Mouse (Mus musculus): ENCODE results near the gene Rcan3. TPM values are rescaled to one million over a fixed set of nuclear protein-coding genes. Genes with fewer than 3 reads are reported as not detected.
A peak's percentile ranks its signal among the peaks of the same experiment; 100 is the strongest.

The Rcan3 gene
- 18.7 and 20.4 TPM in 2 replicates for polyA plus RNA-seq (2012; rRNA removed)

DNA sequence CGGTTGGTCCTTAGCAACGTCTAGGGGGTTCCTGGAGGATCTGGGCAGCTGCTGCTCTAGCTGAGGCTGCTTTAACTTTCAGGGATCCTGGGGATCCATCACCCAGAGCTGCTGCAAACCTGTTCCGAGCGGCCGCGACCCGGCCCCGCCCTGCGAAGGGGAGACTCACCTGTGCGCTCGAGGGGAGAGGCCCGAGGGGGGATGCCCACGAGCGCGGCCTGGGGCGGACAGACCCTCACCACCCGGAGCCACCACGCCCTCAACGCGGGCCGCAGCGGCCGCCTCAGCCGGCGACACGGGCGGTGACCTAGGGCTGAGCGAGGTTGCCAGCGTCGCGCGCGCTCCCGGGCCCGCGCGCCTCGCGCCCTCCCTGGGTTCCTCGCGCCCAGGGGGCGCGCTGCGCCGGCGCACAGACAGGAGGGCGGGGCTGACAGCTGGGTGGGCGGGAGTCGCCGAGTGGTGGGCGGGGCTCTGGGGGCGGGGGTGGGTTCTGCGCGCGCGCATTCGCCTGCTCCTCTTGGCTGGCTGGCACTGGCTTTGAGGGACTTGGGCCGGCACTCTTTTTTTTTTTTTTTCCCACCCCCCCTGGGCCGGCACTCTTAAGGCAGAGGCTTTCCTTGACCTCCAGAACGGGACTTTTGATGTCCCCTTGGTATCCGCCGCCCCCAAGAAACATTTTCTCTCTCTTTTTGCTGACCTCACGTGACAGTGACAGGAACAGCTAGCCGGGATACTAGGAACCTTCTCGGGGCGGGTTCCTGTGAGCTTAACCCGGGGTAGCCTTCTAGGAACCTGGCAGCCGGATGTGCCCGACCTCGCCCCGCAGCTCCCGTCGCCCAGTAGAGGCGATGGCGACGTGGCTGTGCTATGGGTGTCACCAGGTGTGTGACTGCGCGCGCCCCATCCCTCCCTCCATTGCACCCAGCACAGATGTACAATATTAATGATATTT, at the start of gene Rcan3:
Gene Rcan3 (minus strand): TSS at position 411 of the 952 bp plus-strand sequence.
- DNase-seq (ENCODE audit: low spot score): peak; percentile 69

- no peak for DNase-seq (ENCODE audit: low spot score)
These were observed 46.7 kb upstream of the Rcan3 start for GRCm38 (mm10) chr4:135480370-135480769.

DNA sequence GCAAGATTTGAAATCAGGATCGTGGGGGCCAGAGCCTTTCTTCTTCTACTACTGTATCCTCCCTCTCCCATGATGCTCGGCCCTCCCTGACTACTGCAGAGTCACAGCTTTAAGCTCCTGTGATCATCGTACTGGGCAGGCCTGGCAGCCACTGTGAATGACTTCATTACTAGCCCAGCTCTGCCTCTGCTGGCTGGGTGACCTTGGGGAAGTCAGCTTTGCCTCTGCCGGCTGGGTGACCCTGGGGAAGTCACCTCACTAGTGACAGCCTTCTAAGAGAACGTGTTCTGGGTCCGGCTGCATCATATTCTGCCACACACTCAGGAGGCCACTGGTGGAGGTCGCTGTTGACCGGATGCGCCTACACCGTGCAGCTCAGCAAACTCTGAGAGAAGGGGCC, 44.2 kb upstream of the Rcan3 start:
- DNase-seq (ENCODE audit: low spot score): no peak

GRCm38 (mm10) chr4:135463406-135463805, 29.8 kb upstream of the Rcan3 start:
- DNase-seq (ENCODE audit: low spot score): no peak

GRCm38 (mm10) chr4:135453572-135453971, 19.9 kb upstream of the Rcan3 start:
- DNase-seq (ENCODE audit: low spot score): no peak

GRCm38 (mm10) chr4:135453164-135453563, 19.5 kb upstream of the Rcan3 start:
- no peak for DNase-seq (ENCODE audit: low spot score)

DNA sequence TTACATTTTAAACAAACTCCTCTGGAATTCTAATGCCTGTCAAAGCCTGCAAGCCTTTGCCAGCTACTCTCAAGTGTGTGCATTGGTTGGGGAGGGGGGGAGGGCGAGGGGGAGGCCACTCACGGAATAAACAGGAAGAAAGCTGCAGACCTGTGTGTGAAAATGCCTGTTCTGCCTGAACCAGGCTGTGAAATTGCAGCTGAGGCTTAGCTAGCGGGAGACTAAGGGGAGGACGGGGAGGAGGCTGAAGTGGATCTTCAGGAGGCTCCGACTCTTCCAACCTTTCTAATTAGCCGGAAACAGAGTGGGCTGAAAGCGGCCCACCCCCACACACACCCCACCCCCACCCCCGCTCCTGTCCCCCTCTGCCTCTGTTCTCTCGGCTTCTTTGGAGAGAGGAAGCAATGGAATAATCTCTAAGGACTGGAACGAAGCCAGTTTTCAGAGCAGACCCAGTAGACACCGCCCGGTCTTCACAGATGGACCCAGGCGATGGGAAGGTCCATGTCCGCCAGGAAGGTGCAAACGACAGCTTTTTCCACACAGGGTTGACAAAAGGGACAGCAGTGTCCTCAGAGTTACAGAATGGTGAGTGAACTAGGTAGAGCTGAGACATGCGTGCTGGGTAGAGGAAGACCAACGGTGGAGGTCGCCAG, 17.8 kb upstream of the Rcan3 start:
- no peak for DNase-seq (ENCODE audit: low spot score)

DNA sequence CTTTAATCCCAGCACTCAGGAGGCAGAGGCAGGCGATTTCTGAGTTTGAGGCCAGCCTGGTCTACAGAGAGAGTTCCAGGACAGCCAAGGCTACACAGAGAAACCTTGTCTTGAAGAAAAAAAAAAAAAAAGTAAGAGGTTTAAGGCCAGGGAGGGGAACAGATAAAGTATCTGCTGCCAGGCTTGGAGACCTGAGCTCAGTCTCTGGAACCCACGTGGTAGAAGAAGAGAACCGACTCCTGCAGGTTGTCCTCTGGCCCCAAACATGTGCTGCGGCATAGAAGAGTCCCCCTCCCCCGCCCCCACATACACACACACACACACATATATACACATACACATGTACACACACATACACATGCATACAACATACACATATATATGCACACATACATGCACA, 8.8 kb upstream of the Rcan3 start:
- DNase-seq (ENCODE audit: low spot score): no peak

- no peak for DNase-seq (ENCODE audit: low spot score)
These were observed 6.4 kb upstream of the Rcan3 start for GRCm38 (mm10) chr4:135439904-135440522.

- no peak for DNase-seq (ENCODE audit: low spot score)
These were observed 5.6 kb upstream of the Rcan3 start for GRCm38 (mm10) chr4:135439188-135439647.

- DNase-seq (ENCODE audit: low spot score): no peak
These were observed 4.3 kb upstream of the Rcan3 start for GRCm38 (mm10) chr4:135437924-135438323.

DNA sequence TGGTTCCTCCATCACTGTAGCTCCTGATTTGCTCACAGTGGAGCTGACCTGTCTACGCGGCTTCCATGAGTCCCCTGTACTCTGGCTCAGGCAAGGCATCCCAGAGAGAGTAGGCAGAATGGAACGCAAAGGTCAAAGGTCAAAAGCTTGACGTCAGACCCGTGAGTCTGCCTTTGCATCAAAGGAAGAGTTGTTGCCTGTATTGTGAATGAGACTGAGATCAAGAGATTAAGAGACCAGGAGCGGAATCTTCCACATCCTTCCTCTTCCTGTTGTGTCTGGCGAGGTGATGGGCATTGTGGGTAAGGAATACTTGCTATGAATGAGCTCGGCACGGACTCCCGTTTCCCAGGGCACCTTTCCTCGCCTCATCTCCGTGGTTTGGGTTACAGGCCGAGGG, 2.6 kb upstream of the Rcan3 start:
- no peak for DNase-seq (ENCODE audit: low spot score)

DNA sequence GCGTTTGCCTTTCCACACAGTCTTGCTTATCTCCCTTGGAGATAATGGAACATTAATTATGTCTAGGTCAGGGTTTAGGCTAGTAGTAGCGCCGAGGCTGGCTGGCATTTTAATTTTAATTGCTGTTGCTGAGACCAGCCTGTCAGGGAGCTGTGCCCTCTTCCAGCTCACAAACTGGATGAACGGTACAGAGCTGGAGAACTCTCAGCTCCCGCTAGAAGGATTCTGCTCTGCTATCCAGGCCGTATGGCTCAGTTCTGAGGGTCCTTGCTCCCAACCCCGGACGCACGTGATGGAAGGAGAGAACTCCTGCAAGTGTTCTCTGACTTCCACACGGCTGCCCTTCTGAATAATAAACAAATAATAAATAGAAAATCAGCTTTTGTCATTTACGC, 739 bp upstream of the Rcan3 start:
- DNase-seq (ENCODE audit: low spot score): no peak

GRCm38 (mm10) chr4:135433086-135433442, 589 bp downstream of the Rcan3 start:
- no peak for DNase-seq (ENCODE audit: low spot score)

DNA sequence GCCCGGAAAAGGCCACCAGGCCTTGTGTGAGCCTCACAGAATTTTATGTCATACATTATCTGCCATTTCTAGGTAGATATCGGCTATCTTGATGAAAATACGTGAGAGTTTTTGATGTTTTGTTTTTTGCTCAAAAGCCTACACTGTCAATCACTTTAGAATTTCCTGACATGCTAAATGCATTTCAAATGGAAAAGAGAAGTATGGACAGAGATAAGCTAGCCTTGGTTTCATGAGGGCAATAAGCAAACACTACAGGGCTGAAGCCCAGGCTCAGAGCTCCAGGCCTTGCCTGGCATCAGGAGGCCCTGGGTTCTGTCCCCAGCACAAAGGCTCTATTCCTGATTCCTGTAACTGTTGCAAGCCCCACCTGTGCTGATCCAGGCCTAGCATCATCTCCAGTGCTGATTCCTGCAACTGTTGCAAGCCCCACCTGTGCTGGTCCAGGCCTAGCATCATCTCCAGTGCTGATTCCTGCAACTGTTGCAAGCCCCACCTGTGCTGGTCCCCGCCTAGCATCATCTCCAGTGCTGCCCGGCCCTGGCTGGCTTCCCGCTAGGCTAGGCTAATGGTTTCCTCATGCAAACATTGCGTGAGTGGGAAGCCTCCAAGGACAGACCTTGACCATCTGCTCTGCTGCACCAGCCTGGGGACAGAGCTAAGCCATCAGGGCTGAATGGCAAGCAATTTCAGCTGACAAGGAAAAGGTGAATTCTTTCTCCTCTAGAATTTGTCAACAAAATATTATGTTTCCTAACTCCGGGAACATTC, 3.5 kb downstream of the Rcan3 start:
- DNase-seq (ENCODE audit: low spot score): no peak

DNA sequence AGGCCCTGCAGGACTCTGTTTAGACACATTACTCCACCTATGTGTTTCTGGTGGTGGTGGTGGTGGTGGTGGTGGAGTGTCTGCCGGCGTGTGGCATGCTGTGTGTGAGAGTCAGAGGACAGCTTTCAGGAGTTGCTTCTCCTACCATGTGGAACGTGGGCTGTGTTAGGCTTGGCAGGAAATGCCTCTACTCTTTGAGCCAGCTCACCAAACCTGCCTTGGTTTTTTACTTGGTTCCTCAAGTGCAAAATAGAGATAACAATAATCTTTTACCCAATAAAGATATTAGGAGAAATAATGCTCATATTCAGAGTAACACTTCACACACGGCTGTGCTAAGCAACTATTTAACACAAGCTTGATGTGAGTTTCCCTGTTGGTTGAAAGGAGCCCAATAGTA, 4.3 kb downstream of the Rcan3 start:
- no peak for DNase-seq (ENCODE audit: low spot score)

DNA sequence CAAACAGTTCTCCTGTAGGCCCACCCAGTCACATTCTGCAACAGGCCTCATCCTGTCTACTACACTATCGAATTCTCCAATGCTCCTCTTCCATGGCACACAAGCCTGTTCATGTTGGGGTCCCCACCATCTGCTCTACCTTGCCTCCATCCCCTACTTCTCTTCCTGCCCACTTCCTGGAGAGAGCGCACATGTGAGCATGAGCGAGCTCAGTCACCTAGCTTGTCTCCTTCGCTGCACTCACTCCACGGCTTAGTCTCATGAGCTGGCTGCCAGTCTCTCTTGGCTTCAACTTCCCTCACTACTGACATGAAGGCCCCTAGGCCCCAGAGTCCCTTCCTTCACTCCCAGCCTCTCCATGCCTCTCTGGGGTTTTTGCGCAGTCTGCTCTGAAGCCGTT, 7.1 kb downstream of the Rcan3 start:
- DNase-seq (ENCODE audit: low spot score): no peak

- no peak for DNase-seq (ENCODE audit: low spot score)
These were observed 8.0 kb downstream of the Rcan3 start for GRCm38 (mm10) chr4:135425625-135426024.

GRCm38 (mm10) chr4:135420961-135421360, 12.7 kb downstream of the Rcan3 start:
- DNase-seq (ENCODE audit: low spot score): no peak

DNA sequence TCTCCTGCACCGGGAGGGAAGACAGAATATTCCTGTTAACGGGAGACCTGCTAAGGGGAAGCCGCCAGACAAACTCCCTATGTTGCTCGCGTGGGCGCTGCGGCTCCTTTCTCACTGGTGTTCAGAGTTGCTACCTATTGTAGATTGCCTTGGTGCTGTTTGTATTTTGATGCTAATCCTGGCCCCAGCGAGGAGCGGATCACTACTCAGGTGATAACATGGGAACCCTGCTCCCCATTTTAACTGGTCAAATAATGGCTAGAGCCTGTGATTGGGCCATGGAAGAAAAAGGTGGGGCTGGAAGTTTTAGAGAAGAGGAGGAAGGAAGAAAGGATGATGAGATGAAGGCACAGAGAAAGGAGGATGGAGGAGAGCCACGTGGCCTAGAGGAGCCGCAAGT, 13.2 kb downstream of the Rcan3 start:
- DNase-seq (ENCODE audit: low spot score): no peak

DNA sequence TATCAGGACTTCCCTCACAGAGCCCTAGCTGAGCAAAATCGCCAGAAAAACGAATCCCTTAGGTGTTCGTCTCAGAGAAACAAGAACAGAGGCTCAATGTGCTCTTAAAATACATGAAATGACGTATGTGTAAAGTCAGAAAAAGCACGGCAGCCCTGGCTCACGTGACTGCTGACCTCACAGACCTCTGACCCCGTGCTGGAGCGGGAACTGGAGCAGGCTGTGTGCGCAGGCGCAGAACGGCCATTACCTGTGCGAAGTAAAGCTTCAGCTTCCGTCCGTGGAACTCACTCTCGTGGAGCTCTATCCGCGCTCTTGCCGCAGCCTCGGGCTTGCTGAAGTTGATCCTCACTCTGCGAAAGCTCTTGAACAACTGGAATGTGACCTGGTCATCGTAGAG, 13.7 kb downstream of the Rcan3 start:
- DNase-seq (ENCODE audit: low spot score): no peak

DNA sequence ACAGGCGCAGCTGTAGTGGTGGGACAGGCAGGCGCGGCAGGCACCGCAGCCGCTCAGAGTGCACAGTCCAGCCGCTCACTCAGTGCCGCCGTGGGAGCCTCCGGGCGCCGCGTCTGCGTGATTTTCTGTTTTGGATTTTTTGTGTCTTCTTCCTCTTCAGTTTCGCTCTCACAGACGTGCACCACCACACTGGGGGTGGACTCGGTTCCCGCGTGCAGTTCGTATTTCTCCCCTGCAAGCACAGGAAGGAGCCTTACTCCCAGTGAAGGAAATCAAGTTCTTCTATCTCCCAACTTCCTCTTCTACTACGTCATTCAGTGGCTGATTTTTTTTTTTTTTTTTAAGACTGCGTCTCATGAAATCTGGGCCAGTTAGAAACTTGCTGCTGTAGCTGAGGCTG, 17.3 kb downstream of the Rcan3 start:
- DNase-seq (ENCODE audit: low spot score): no peak
